Mouse (Mus musculus) left cerebral cortex, adult 2 months (tissue): ENCODE results near the gene Zfp280c. TPM values are rescaled to one million over a fixed set of nuclear protein-coding genes. Genes with fewer than 3 reads are reported as not detected.

Experiments
- DNase-seq, 2 experiments: peaks; one replicate each; pipeline ENCODE4 v3.0.0; 2021 to 2022; ENCODE audit warnings: low spot score in 2 of 2, mixed read lengths in 1 of 2; ENCODE audit errors: extremely low spot score in 1 of 2
- H3K27ac ChIP-seq: fragments of 200-600 bp; 2 replicates; pipeline ENCODE4 v1.8.1; 2022
- H3K4me3 ChIP-seq: fragments of 200-600 bp; 2 replicates; pipeline ENCODE4 v1.8.1; 2022
- CTCF ChIP-seq: fragments of 200-600 bp; IDR thresholded peaks from 2 replicates; pipeline ENCODE4 v1.8.1; 2022; ENCODE audit warnings: antibody characterized with exemption, mild to moderate bottlenecking, moderate library complexity
- intact Hi-C: fragments of 180-260 bp; cut with DNase I; formaldehyde crosslinking; loops from one replicate; pipeline ENCODE4 v1.15.1; 2025
- microRNA-seq, 2 experiments: library from miRNA; unstranded; fragments of <30 nt; microRNA quantifications; one replicate each; pipeline ENCODE4 v1.2.0; 2021
- total RNA-seq, 2 experiments: library from RNA; stranded (reverse); gene quantifications; 2 replicates each; pipeline ENCODE4 v1.2.3; 2021

Gene Zfp280c
- total RNA-seq, 2 experiments from 2014 or later = 21.0 to 21.3 TPM

- intact Hi-C loops = no loop called here
- H3K4me3 ChIP-seq = no peak overlapping the region
- no peak for TF ChIP-seq CTCF
- peak overlapping the region; percentile 72 for H3K27ac ChIP-seq
- DNase-seq = peak; percentile 21 to 32
Observed at GRCm38 (mm10) chrX:48525866-48526265, 68.4 kb downstream of the Zfp280c start.

- intact Hi-C loops = no loop called here
- DNase-seq = no peak
- Histone ChIP-seq H3K4me3 (no peak overlapping the region), H3K27ac (peak overlapping the region; percentile 72)
- TF ChIP-seq CTCF = no peak
Observed at GRCm38 (mm10) chrX:48525332-48525731, 69.0 kb downstream of the Zfp280c start.

DNA sequence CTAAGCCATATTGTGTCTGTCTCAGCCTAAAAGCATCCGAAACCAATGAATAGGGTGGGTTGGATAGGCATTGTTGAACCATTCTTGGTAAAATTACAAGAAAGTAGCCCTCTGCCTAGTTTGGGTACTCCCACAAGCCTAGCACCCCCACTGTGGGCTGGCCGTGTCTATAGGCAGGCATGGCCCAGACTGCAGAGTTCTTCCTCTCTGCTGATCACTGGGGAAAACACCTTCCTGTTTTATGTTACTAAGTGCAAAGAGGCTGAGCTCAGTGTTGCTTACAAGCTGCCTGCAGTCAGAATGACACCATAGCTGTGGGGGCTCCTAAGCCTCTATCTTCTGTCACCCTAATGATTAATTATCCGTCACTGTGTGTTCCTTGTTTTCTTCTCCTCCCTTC is 70.8 kb downstream of the Zfp280c start:
- TF ChIP-seq CTCF = no peak
- Histone ChIP-seq H3K27ac (peak overlapping the region; percentile 44), H3K4me3 (no peak overlapping the region)
- no peak for DNase-seq
- intact Hi-C loops = no loop called here

- no peak for TF ChIP-seq CTCF
- intact Hi-C loops = no loop called here
- Histone ChIP-seq H3K27ac (no peak overlapping the region), H3K4me3 (no peak overlapping the region)
- no peak for DNase-seq
Observed at GRCm38 (mm10) chrX:48521651-48522050, 72.7 kb downstream of the Zfp280c start.

DNA sequence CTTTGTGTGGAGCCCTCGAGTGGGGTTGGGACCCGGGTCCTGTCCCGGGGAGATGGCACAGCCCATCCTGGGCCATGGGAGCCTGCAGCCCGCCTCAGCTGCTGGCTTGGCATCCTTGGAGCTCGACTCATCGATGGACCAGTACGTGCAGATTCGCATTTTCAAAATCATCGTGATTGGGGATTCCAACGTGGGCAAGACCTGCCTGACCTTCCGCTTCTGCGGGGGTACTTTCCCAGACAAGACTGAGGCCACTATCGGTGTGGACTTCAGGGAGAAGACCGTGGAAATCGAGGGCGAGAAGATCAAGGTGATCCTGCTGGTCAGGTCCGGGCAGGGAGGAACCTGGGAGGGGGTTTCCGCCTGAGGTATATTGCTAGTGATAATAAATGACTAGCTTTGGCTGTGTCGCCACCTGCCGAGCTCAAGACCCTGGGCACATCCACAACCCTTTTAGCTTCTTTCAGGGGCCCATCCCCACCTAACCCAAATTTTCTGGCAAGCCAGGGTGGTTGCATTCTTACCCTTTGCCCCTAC is 74.7 kb downstream of the Zfp280c start:
- no peak for DNase-seq
- intact Hi-C loops = no loop called here
- Histone ChIP-seq H3K27ac (peak overlapping the region; percentile 86), H3K4me3 (peak overlapping the region; percentile 47)
- no peak; the same call in 1 of the 2 replicates for TF ChIP-seq CTCF

DNA sequence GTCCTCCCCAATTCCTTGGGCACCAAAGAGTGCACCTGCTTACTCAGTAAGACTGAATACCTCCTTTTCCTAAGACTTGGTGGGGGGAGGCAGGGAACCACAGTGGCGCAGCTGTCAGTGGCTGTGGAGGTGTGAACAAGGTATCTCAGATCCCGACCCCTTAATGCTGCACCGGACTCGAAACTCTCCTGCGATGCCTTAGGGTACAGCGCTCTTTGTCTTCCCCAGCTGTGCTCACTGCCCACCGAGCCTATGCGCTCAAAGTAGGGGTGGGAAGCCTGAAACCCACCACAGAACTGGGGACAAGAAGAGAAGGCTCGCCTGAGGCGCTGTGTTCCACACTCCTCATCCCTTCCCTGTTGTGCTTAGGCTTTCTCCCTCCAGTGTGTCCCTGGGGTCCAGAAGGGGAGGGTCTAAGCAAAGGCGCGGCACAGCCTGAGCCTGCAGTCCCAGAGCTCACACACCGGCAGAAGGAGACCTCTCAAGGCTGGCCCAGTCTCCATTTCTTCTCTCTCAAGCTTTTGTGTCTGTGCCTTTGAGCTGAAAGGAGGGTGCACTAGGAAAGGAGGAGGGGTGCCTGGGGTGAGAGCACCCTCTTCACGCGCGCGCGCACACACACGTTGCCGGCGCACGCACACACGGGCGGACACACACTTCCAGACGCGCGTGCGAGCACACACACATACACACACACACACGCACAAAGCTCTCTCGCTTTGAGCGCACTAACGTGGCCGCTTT is 75.3 kb downstream of the Zfp280c start, which contains the start of gene Rab33a:
Gene Rab33a, plus strand, starts transcription at position 478 of the 741 bp plus-strand sequence.
- no peak for TF ChIP-seq CTCF
- Histone ChIP-seq H3K4me3 (peak within 1 kb of the TSS; percentile 47), H3K27ac (peak within 1 kb of the TSS; percentile 86)
- peak; percentile 44 to 55 for DNase-seq
- intact Hi-C loops = no loop called here

GRCm38 (mm10) chrX:48518211-48518807 is 76.0 kb downstream of the Zfp280c start:
- intact Hi-C loops = no loop called here
- H3K27ac ChIP-seq = peak overlapping the region; percentile 86
- TF ChIP-seq CTCF = no peak
- DNase-seq = peak; percentile 34 to 36
- peak overlapping the region; percentile 47 for H3K4me3 ChIP-seq

GRCm38 (mm10) chrX:48513824-48514223 is 80.5 kb downstream of the Zfp280c start:
- H3K4me3 ChIP-seq = peak overlapping the region; percentile 47
- no peak overlapping the region for H3K27ac ChIP-seq
- DNase-seq = no peak
- intact Hi-C loops = no loop called here
- TF ChIP-seq CTCF = no peak

DNA sequence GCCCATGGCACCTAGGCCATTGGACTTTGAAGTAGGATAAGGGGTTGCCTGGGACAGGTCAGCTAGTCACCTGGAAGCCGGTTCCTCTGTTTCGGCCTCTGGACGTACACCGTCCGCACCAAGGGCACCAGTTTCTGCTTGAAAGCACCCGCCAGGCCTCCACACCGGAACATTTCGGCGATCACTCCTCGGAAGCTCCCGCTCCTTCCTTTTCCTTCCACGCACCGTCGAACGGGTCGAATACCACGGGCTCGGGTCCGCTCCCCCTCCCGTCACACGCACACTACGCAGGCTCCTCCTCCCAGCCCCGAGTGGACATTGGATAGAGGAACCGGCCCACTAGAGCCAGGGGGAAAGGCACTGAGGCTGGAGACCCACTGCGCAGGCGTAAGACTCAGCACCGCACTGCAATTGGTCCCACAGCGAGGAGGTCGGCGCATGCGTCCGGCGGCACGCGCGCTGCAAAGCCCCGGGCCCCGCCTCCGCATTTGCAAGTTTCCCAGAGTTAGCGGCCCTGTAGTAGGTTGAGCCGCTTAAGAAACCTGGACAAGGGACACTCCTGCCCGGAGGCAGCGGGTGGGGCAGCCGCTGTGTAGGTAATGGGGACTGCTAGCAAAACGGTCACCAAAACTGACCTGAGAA is 81.0 kb downstream of the Zfp280c start, which contains the start of gene Aifm1:
Gene Aifm1, minus strand, starts transcription at position 398 of the 642 bp plus-strand sequence.
- no peak for TF ChIP-seq CTCF
- Histone ChIP-seq H3K27ac (peak within 1 kb of the TSS; percentile 29; the same call in 1 of the 2 replicates), H3K4me3 (peak within 1 kb of the TSS; percentile 47)
- intact Hi-C loops = no loop called here
- peak; percentile 85 to 88 for DNase-seq

DNA sequence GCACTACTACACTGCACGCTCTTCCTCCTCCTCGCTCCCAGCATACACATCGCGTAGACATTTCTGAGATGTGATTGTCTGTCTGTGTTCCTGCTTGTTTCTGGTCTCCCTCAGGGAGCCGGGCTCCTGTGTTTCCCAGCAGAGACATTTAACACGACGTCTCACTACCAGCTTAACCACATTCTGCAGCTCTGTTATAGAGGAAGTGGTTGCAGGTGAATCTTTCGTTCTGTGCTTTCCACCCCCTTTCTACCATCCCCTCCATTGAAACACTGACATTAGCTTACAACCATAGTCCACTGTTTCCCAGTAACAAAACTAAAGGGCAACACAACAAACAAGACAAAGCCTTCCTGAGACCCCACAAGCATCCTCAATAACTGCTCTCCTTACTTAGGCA is 100.5 kb downstream of the Zfp280c start:
- H3K4me3 ChIP-seq = no peak overlapping the region
- DNase-seq = no peak
- no peak overlapping the region for H3K27ac ChIP-seq
- TF ChIP-seq CTCF = no peak
- intact Hi-C loops = no loop called here

Small RNAs within 50 kb of the gene (microRNA-seq; reads per million reads assigned to microRNA genes)
- 0 reads per million in 2 experiments for gene Gm27828

Other genes with a start within 250 kb of the Zfp280c start
- under 1 TPM; 0.63 to 0.84 TPM for gene Elf4, start 131.4 kb downstream of the Zfp280c start, total RNA-seq
- gene Aifm1, start 80.9 kb downstream of the Zfp280c start, total RNA-seq = 10 to 100 TPM; 21.6 to 28.3 TPM
- gene Rab33a, start 75.2 kb downstream of the Zfp280c start, total RNA-seq = 10 to 100 TPM; 31.4 to 40.4 TPM
- gene Slc25a14, start 28.9 kb upstream of the Zfp280c start, total RNA-seq = 10 to 100 TPM; 58.3 to 68.5 TPM
- gene Gpr119, start 80.0 kb upstream of the Zfp280c start, total RNA-seq = not detected
- 1 to 10 TPM; 4.1 to 4.6 TPM for gene Rbmx2, start 100.5 kb upstream of the Zfp280c start, total RNA-seq